Mouse (Mus musculus): Measurements from ENCODE around the gene Filip1.

DNA sequence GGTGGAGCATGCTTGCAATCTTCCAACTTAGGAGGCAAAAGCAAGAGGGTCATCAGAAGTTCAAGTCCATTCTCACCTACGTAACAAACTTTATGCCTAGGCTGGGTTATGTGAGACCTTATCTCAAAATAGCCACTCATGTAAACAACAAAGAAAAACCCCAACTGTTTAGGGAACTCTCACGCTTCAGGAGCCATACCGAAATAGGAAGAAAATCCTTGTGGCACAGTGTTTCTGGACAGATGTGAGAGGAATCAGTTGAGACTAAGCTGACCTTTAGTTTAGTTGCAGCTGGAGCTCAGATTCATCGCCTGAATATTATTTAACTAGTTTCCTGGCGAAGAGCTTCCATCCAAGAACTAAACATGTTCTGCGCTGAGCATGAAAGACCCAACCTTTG is 170.0 kb downstream of the Filip1 start:
- TF ChIP-seq CTCF (IDR thresholded peaks at IDR 0.05; ENCODE audit: control insufficient read depth, insufficient read depth, low read length) (no peak), POLR2A (IDR thresholded peaks at IDR 0.05; ENCODE audit: borderline replicate concordance, control insufficient read depth, low read depth, low read length) (no peak)

Data from bone marrow, adult 2 months (tissue).